Mouse (Mus musculus): ENCODE measurements around the gene Foxo3. TPM values are rescaled to one million over a fixed set of nuclear protein-coding genes. Genes with fewer than 3 reads are reported as not detected.

The Foxo3 gene
- total RNA-seq, 2 experiments from 2014 or later: 21.6 to 22.6 TPM

GRCm38 (mm10) chr10:42225184-42225935 is 51.2 kb downstream of the Foxo3 start:
- DNase-seq: no peak

GRCm38 (mm10) chr10:42221996-42222395 is 54.6 kb downstream of the Foxo3 start:
- DNase-seq: no peak

GRCm38 (mm10) chr10:42221136-42221891 is 55.2 kb downstream of the Foxo3 start:
- DNase-seq: no peak

GRCm38 (mm10) chr10:42220418-42220952 is 56.1 kb downstream of the Foxo3 start:
- no peak for DNase-seq

GRCm38 (mm10) chr10:42211407-42211806 is 65.1 kb downstream of the Foxo3 start:
- DNase-seq: peak; percentile 51

GRCm38 (mm10) chr10:42210641-42211040 is 65.9 kb downstream of the Foxo3 start:
- no peak for DNase-seq

- DNase-seq: no peak
These were observed 66.7 kb downstream of the Foxo3 start for GRCm38 (mm10) chr10:42209809-42210208.

- peak; percentile 46 for DNase-seq
These were observed 68.9 kb downstream of the Foxo3 start for GRCm38 (mm10) chr10:42207612-42208011.

GRCm38 (mm10) chr10:42204768-42205412 is 71.7 kb downstream of the Foxo3 start:
- peak; percentile 84 for DNase-seq

- DNase-seq: no peak
These were observed 73.0 kb downstream of the Foxo3 start for GRCm38 (mm10) chr10:42203321-42204155.

GRCm38 (mm10) chr10:42202561-42202960 is 74.0 kb downstream of the Foxo3 start:
- no peak for DNase-seq

- no peak for DNase-seq
These were observed 77.1 kb downstream of the Foxo3 start for GRCm38 (mm10) chr10:42199472-42199871.

- no peak for DNase-seq
These were observed 77.9 kb downstream of the Foxo3 start for GRCm38 (mm10) chr10:42198682-42199081.

- DNase-seq: no peak
These were observed 81.8 kb downstream of the Foxo3 start for GRCm38 (mm10) chr10:42194784-42195183.

GRCm38 (mm10) chr10:42193981-42194380 is 82.6 kb downstream of the Foxo3 start:
- DNase-seq: no peak

GRCm38 (mm10) chr10:42192951-42193350 is 83.6 kb downstream of the Foxo3 start:
- no peak for DNase-seq

- no peak for DNase-seq
These were observed 86.7 kb downstream of the Foxo3 start for GRCm38 (mm10) chr10:42189674-42190434.

GRCm38 (mm10) chr10:42189037-42189436 is 87.5 kb downstream of the Foxo3 start:
- no peak for DNase-seq

GRCm38 (mm10) chr10:42188091-42188490 is 88.5 kb downstream of the Foxo3 start:
- DNase-seq: no peak

GRCm38 (mm10) chr10:42186941-42187401 is 89.6 kb downstream of the Foxo3 start:
- DNase-seq: no peak

GRCm38 (mm10) chr10:42180333-42180732 is 96.2 kb downstream of the Foxo3 start:
- no peak for DNase-seq

Data from gastrocnemius, postnatal 25 days (tissue).